Mouse (Mus musculus) lung, postnatal 36 days (tissue): ENCODE measurements around the gene Pmvk.
A peak's percentile ranks its signal among the peaks of the same experiment; 100 is the strongest.

Experiments
- DNase-seq: peaks from one replicate; pipeline ENCODE4 v3.0.0; 2022; ENCODE audit warnings: mixed read lengths

Gene Pmvk

GRCm38 (mm10) chr3:89430171-89431159 is 23.9 kb upstream of the Pmvk start, which contains the start of gene Pygo2:
Gene Pygo2, plus strand, starts transcription at chr3:89430214.
- peak; percentile 97 for DNase-seq

- no peak for DNase-seq
Observed at GRCm38 (mm10) chr3:89432606-89433005, 21.7 kb upstream of the Pmvk start.

- no peak for DNase-seq
Observed at GRCm38 (mm10) chr3:89434532-89434931, 19.8 kb upstream of the Pmvk start.

GRCm38 (mm10) chr3:89435041-89435440 is 19.3 kb upstream of the Pmvk start:
- DNase-seq = no peak

GRCm38 (mm10) chr3:89436176-89437113 is 17.9 kb upstream of the Pmvk start, which contains the start of gene Pbxip1:
Gene Pbxip1, plus strand, starts transcription at chr3:89436706.
- DNase-seq = peak; percentile 90

GRCm38 (mm10) chr3:89437269-89437668 is 17.1 kb upstream of the Pmvk start:
- DNase-seq = peak; percentile 68

GRCm38 (mm10) chr3:89440691-89441090 is 13.7 kb upstream of the Pmvk start:
- no peak for DNase-seq

GRCm38 (mm10) chr3:89448720-89449537 is 5.4 kb upstream of the Pmvk start:
- DNase-seq = peak; percentile 36

GRCm38 (mm10) chr3:89449541-89449940 is 4.8 kb upstream of the Pmvk start:
- DNase-seq = peak; percentile 87

- DNase-seq = peak; percentile 79
Observed at GRCm38 (mm10) chr3:89451916-89452315, 2.4 kb upstream of the Pmvk start.

GRCm38 (mm10) chr3:89455786-89456285 is 1.5 kb downstream of the Pmvk start:
- DNase-seq = no peak

GRCm38 (mm10) chr3:89456726-89457665 is 2.7 kb downstream of the Pmvk start:
- peak; percentile 88 for DNase-seq

GRCm38 (mm10) chr3:89458372-89458964 is 4.1 kb downstream of the Pmvk start:
- peak; percentile 93 for DNase-seq

GRCm38 (mm10) chr3:89458965-89459807 is 4.8 kb downstream of the Pmvk start:
- DNase-seq = peak; percentile 97

- DNase-seq = no peak
Observed at GRCm38 (mm10) chr3:89468268-89468667, 13.9 kb downstream of the Pmvk start.

- no peak for DNase-seq
Observed at GRCm38 (mm10) chr3:89472280-89472679, 17.9 kb downstream of the Pmvk start.

GRCm38 (mm10) chr3:89473838-89474237 is 19.5 kb downstream of the Pmvk start:
- DNase-seq = no peak

- DNase-seq = no peak
Observed at GRCm38 (mm10) chr3:89479055-89479454, 24.7 kb downstream of the Pmvk start.

GRCm38 (mm10) chr3:89481488-89481887 is 27.1 kb downstream of the Pmvk start:
- DNase-seq = peak; percentile 37
